Comparison of ENCODE assay signal across 9 mouse cellular contexts in genomic region chr15:79432328-79432727, GRCm38 (mm10). TPM values are rescaled to one million over a fixed set of nuclear protein-coding genes. Genes with fewer than 3 reads are reported as not detected.
DNase-seq lines count a peak whose midpoint lies in the region; ATAC-seq lines count a peak whose summit lies in the region.
"Had no signal": no experiment of that assay in that cellular context is flagged by ENCODE, and none has a peak within 500 bp of the region (broad histone marks: within the 10 kb centered on the region; RNA-seq: fewer than 3 reads in every experiment).

No protein-coding gene starts in this region.

- no peak for DNase-seq in forebrain, embryonic 10.5 days (ENCODE audit: extremely low spot score, low spot score)
- DNase-seq in forebrain, embryonic 11.5 days (ENCODE audit: low spot score) = no peak
- peak; percentile 29 to 51 for DNase-seq in left cerebral cortex, adult 18-20 months (ENCODE audit: low spot score in 2 of 2)
- no peak for DNase-seq in left cerebral cortex, postnatal 10 days (ENCODE audit: extremely low spot score in 1 of 2, low spot score in 2 of 2)
- DNase-seq in embryonic facial prominence, embryonic 10.5 days (ENCODE audit: low spot score) = no peak
- no peak for DNase-seq in cerebellum, postnatal 25 days
- DNase-seq: cerebellum, adult 18-20 months had no signal

- H3K27ac ChIP-seq in forebrain, embryonic 10.5 days = 0 out of 2 replicates have a peak overlapping the region, but pooled peaks have one; percentile 17
- no peak overlapping the region for H3K27ac ChIP-seq in forebrain, embryonic 11.5 days (ENCODE audit: low read depth, low read length)
- peak overlapping the region; percentile 55 for H3K27ac ChIP-seq in embryonic facial prominence, embryonic 10.5 days (replicated peaks)
- peak overlapping the region; percentile 80 for H3K27ac ChIP-seq in liver, embryonic 12.5 days

- intact Hi-C loops in left cerebral cortex, postnatal 10 days (cut with DNase I) = no loop called here

- peaks cover 100% of the 10 kb centered on the region for H3K36me3 ChIP-seq in forebrain, embryonic 10.5 days (replicated peaks)
- peaks cover 36% of the 10 kb centered on the region for H3K36me3 ChIP-seq in forebrain, embryonic 11.5 days (ENCODE audit: control insufficient read depth, insufficient read depth, low read length)
- H3K36me3 ChIP-seq in embryonic facial prominence, embryonic 10.5 days (replicated peaks) = peaks cover 100% of the 10 kb centered on the region
- H3K36me3 ChIP-seq in liver, embryonic 12.5 days = peaks cover 57% of the 10 kb centered on the region

- WGBS in forebrain, embryonic 10.5 days = 91% methylated on average over 11 of the region's 11 CpGs
- WGBS in forebrain, embryonic 11.5 days = 87% methylated on average over 11 of the region's 11 CpGs
- 88% methylated on average over 11 of the region's 11 CpGs for WGBS in embryonic facial prominence, embryonic 10.5 days
- 31% methylated on average over 11 of the region's 11 CpGs for WGBS in liver, embryonic 12.5 days (ENCODE audit: insufficient replicate concordance)

- H3K4me2 ChIP-seq in forebrain, embryonic 11.5 days (ENCODE audit: low read depth, low read length, severe bottlenecking) = no peak overlapping the region
- peak overlapping the region; percentile 45 for H3K4me2 ChIP-seq in liver, embryonic 12.5 days

- no peak overlapping the region for H3K9ac ChIP-seq in forebrain, embryonic 11.5 days (ENCODE audit: low read length)
- H3K9ac ChIP-seq in liver, embryonic 12.5 days = 0 out of 2 replicates have a peak overlapping the region, but pooled peaks have one; percentile 32

- no peaks in the 10 kb centered on the region for H3K9me3 ChIP-seq in forebrain, embryonic 10.5 days
- no peaks in the 10 kb centered on the region for H3K9me3 ChIP-seq in forebrain, embryonic 11.5 days (ENCODE audit: control insufficient read depth, low read length)
- H3K9me3 ChIP-seq in embryonic facial prominence, embryonic 10.5 days = no peaks in the 10 kb centered on the region
- H3K9me3 ChIP-seq in liver, embryonic 12.5 days (replicated peaks) = no peaks in the 10 kb centered on the region

- H3K27me3 ChIP-seq in forebrain, embryonic 10.5 days (ENCODE audit: poor library complexity, severe bottlenecking) = no peaks in the 10 kb centered on the region
- H3K27me3 ChIP-seq in forebrain, embryonic 11.5 days (ENCODE audit: control insufficient read depth, insufficient read depth, low read length) = no peaks in the 10 kb centered on the region
- no peaks in the 10 kb centered on the region for H3K27me3 ChIP-seq in embryonic facial prominence, embryonic 10.5 days (replicated peaks; ENCODE audit: low read depth, poor library complexity, severe bottlenecking)
- H3K27me3 ChIP-seq in liver, embryonic 12.5 days (replicated peaks) = no peaks in the 10 kb centered on the region

- ATAC-seq in forebrain, embryonic 11.5 days (replicated peaks; ENCODE audit: low FRiP score) = no peak
- no peak for ATAC-seq in liver, embryonic 12.5 days
- ATAC-seq in granulocyte monocyte progenitor cell, adult 5-6 weeks (replicated peaks; ENCODE audit: poor library complexity, severe bottlenecking) = no peak

- no peak overlapping the region for H3K4me3 ChIP-seq in forebrain, embryonic 10.5 days
- no peak overlapping the region for H3K4me3 ChIP-seq in forebrain, embryonic 11.5 days (ENCODE audit: low read depth, low read length)
- no peak overlapping the region for H3K4me3 ChIP-seq in embryonic facial prominence, embryonic 10.5 days
- peak overlapping the region; percentile 15; the same call in 1 of the 2 replicates for H3K4me3 ChIP-seq in liver, embryonic 12.5 days

- H3K4me1 ChIP-seq in forebrain, embryonic 10.5 days = peaks cover 30% of the 10 kb centered on the region
- H3K4me1 ChIP-seq in forebrain, embryonic 11.5 days (replicated peaks; ENCODE audit: control insufficient read depth, insufficient read depth, low read length) = no peaks in the 10 kb centered on the region; the same call in 1 of the 2 replicates
- peaks cover 41% of the 10 kb centered on the region for H3K4me1 ChIP-seq in embryonic facial prominence, embryonic 10.5 days
- peaks cover 49% of the 10 kb centered on the region for H3K4me1 ChIP-seq in liver, embryonic 12.5 days

RNA-seq across cellular contexts. Expression of gene Csnk1e, which starts 23.0 kb away (rescaled TPM):
- polyA plus RNA-seq in forebrain, embryonic 10.5 days (2016; fragmentation: Nextera tagmentation; extraction: Ambion mirVana) = 117 and 123 TPM in 2 replicates
- polyA plus RNA-seq in forebrain, embryonic 11.5 days (2014; fragmentation: Nextera tagmentation; extraction: Ambion mirVana) = 209 and 213 TPM in 2 replicates
- 100 to 1,000 TPM; 135 to 149 TPM for total RNA-seq in left cerebral cortex, adult 18-20 months (2021)
- 100 to 1,000 TPM; 181 to 198 TPM for total RNA-seq in left cerebral cortex, postnatal 10 days (2021)
- polyA plus RNA-seq in embryonic facial prominence, embryonic 10.5 days (2016; fragmentation: Nextera tagmentation; extraction: Ambion mirVana) = 143 and 156 TPM in 2 replicates
- polyA plus RNA-seq in liver, embryonic 12.5 days (2016; fragmentation: Nextera tagmentation; extraction: Ambion mirVana) = 24.1 and 24.7 TPM in 2 replicates
- 63.6 and 79.1 TPM in 2 replicates for total RNA-seq in granulocyte monocyte progenitor cell, adult 5-6 weeks (2014; fragmentation: Nextera tagmentation)
- 31.3 and 31.6 TPM in 2 replicates for total RNA-seq in granulocyte monocyte progenitor cell, adult 5-6 weeks (2017)

RNA-seq across cellular contexts. Expression of gene Tmem184b, which starts 29.0 kb away (rescaled TPM):
- polyA plus RNA-seq in forebrain, embryonic 10.5 days (2016; fragmentation: Nextera tagmentation; extraction: Ambion mirVana) = 50.0 and 56.1 TPM in 2 replicates
- 52.3 and 55.2 TPM in 2 replicates for polyA plus RNA-seq in forebrain, embryonic 11.5 days (2014; fragmentation: Nextera tagmentation; extraction: Ambion mirVana)
- 10 to 100 TPM; 71.3 to 74.8 TPM for total RNA-seq in left cerebral cortex, adult 18-20 months (2021)
- 10 to 100 TPM; 51.2 to 54.0 TPM for total RNA-seq in left cerebral cortex, postnatal 10 days (2021)
- polyA plus RNA-seq in embryonic facial prominence, embryonic 10.5 days (2016; fragmentation: Nextera tagmentation; extraction: Ambion mirVana) = 57.7 and 58.9 TPM in 2 replicates
- polyA plus RNA-seq in liver, embryonic 12.5 days (2016; fragmentation: Nextera tagmentation; extraction: Ambion mirVana) = 16.4 and 19.0 TPM in 2 replicates
- total RNA-seq in granulocyte monocyte progenitor cell, adult 5-6 weeks (2014; fragmentation: Nextera tagmentation) = 19.7 and 30.2 TPM in 2 replicates
- 2.6 and 6.4 TPM in 2 replicates for total RNA-seq in granulocyte monocyte progenitor cell, adult 5-6 weeks (2017)

Comparison
In these comparisons a context has a peak if more than half of its experiments do, and no peak if none do; other contexts are left out.
1. DNase-seq: peak in left cerebral cortex, adult 18-20 months (2 of 2); none in forebrain, embryonic 10.5 days (single experiment), forebrain, embryonic 11.5 days (single experiment), left cerebral cortex, postnatal 10 days (0 of 2), embryonic facial prominence, embryonic 10.5 days (single experiment) and cerebellum, postnatal 25 days (0 of 2).